23 mouse cellular contexts compared by ENCODE assay signal in the genomic region with DNA sequence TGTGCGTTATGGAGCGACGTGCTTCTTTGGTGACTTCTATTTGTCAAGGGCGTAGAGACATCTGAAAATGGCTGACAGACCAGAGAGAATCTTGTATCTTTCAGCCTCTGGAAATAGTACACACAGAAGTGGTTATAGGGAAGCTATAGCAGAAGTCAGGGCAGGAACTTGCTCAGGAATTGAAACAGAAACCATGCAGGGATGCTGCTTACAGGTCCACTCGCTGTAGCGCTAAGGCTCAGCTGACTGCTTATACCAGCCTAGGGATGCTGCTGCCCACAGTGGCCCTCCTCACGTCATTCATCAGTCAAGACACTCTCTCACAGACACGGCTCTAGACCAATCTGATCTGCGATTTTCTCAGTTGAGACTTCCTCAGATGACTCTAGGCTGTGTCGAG. TPM values are rescaled to one million over a fixed set of nuclear protein-coding genes. Genes with fewer than 3 reads are reported as not detected.
A peak's percentile ranks its signal among the peaks of the same experiment; 100 is the strongest.
DNase-seq lines count a peak whose midpoint lies in the region; ATAC-seq and TF ChIP-seq lines count a peak whose summit lies in the region.
"Had no signal": no experiment of that assay in that cellular context is flagged by ENCODE, and none has a peak within 500 bp of the region (broad histone marks: within the 10 kb centered on the region; RNA-seq: fewer than 3 reads in every experiment).

No protein-coding gene starts in this region.

- no peak for TF ChIP-seq CTCF in liver, postnatal 0 days (IDR thresholded peaks at IDR 0.05; ENCODE audit: low read depth)

- WGBS in liver, postnatal 0 days (ENCODE audit: insufficient replicate concordance) = 82% methylated on average over 10 of the region's 10 CpGs
- WGBS in liver, embryonic 11.5 days = 85% methylated on average over 10 of the region's 10 CpGs

- no peaks in the 10 kb centered on the region for H3K36me3 ChIP-seq in liver, postnatal 0 days (replicated peaks; ENCODE audit: insufficient read depth, low read length)
- H3K36me3 ChIP-seq in liver, embryonic 11.5 days (ENCODE audit: control insufficient read depth, insufficient read depth, low read length) = no peaks in the 10 kb centered on the region
- H3K36me3 ChIP-seq: embryonic facial prominence, embryonic 10.5 days; heart, embryonic 10.5 days; heart, embryonic 15.5 days; hindbrain, embryonic 13.5 days had no signal

- no peaks in the 10 kb centered on the region; the same call in 1 of the 2 replicates for H3K4me1 ChIP-seq in liver, postnatal 0 days (ENCODE audit: insufficient read depth)
- H3K4me1 ChIP-seq in liver, embryonic 11.5 days (replicated peaks; ENCODE audit: control insufficient read depth, insufficient read depth, low read length) = no peaks in the 10 kb centered on the region
- H3K4me1 ChIP-seq: embryonic facial prominence, embryonic 10.5 days; forebrain, embryonic 13.5 days; heart, embryonic 10.5 days; heart, embryonic 15.5 days; hindbrain, embryonic 13.5 days had no signal

- H3K27me3 ChIP-seq in liver, postnatal 0 days (ENCODE audit: insufficient read depth, low read length) = no peaks in the 10 kb centered on the region
- no peaks in the 10 kb centered on the region for H3K27me3 ChIP-seq in liver, embryonic 11.5 days (replicated peaks; ENCODE audit: control insufficient read depth, insufficient read depth, low read length)
- H3K27me3 ChIP-seq: forebrain, embryonic 13.5 days; heart, embryonic 15.5 days; hindbrain, embryonic 13.5 days had no signal

- H3K27ac ChIP-seq in liver, postnatal 0 days (ENCODE audit: low read depth) = no peak overlapping the region
- no peak overlapping the region for H3K27ac ChIP-seq in liver, embryonic 11.5 days (ENCODE audit: low read depth, low read length)
- H3K27ac ChIP-seq: embryonic facial prominence, embryonic 10.5 days; forebrain, embryonic 13.5 days; gastrocnemius, adult 2 months; heart, embryonic 10.5 days; heart, embryonic 15.5 days; hindbrain, embryonic 13.5 days had no signal

- no peaks in the 10 kb centered on the region for H3K9me3 ChIP-seq in liver, postnatal 0 days (ENCODE audit: low read length)
- H3K9me3 ChIP-seq in liver, embryonic 11.5 days (ENCODE audit: control insufficient read depth, low read length) = no peaks in the 10 kb centered on the region
- H3K9me3 ChIP-seq: embryonic facial prominence, embryonic 10.5 days; forebrain, embryonic 13.5 days; heart, embryonic 10.5 days; heart, embryonic 15.5 days; hindbrain, embryonic 13.5 days had no signal

- TF ChIP-seq EP300 in liver, postnatal 0 days (IDR thresholded peaks at IDR 0.05; ENCODE audit: low read depth) = no peak

- H3K4me3 ChIP-seq in liver, postnatal 0 days (ENCODE audit: low read depth, low read length) = no peak overlapping the region
- H3K4me3 ChIP-seq in liver, embryonic 11.5 days (ENCODE audit: low read depth, low read length) = no peak overlapping the region
- H3K4me3 ChIP-seq: embryonic facial prominence, embryonic 10.5 days; forebrain, embryonic 13.5 days; gastrocnemius, adult 2 months; heart, embryonic 10.5 days; heart, embryonic 15.5 days; hindbrain, embryonic 13.5 days had no signal

- no peak overlapping the region for H3K4me2 ChIP-seq in liver, postnatal 0 days (ENCODE audit: low read depth, low read length)
- no peak overlapping the region for H3K4me2 ChIP-seq in liver, embryonic 11.5 days
- H3K4me2 ChIP-seq: forebrain, embryonic 13.5 days; heart, embryonic 15.5 days; hindbrain, embryonic 13.5 days had no signal

- no peak overlapping the region for H3K9ac ChIP-seq in liver, postnatal 0 days (replicated peaks)
- H3K9ac ChIP-seq in liver, embryonic 11.5 days (ENCODE audit: low read depth, low read length) = no peak overlapping the region
- H3K9ac ChIP-seq: forebrain, embryonic 13.5 days; forebrain, postnatal 0 days; heart, embryonic 15.5 days; hindbrain, embryonic 13.5 days had no signal

- 0 out of 2 replicates have a peak, but pooled peaks have one; percentile 15 for ATAC-seq in liver, postnatal 0 days
- ATAC-seq in liver, embryonic 11.5 days (replicated peaks; ENCODE audit: low FRiP score) = no peak
- ATAC-seq in granulocyte monocyte progenitor cell, adult 5-6 weeks (replicated peaks; ENCODE audit: poor library complexity, severe bottlenecking) = peak; percentile 58
- ATAC-seq in monocyte, adult 5-6 weeks (replicated peaks; ENCODE audit: insufficient number of reproducible peaks, low FRiP score, low TSS enrichment, poor library complexity, severe bottlenecking) = peak; percentile 60; the same call in 1 of the 2 replicates
- ATAC-seq: forebrain, embryonic 13.5 days; forebrain, postnatal 0 days had no signal

- DNase-seq in liver, postnatal 0 days = no peak
- DNase-seq in liver, embryonic 11.5 days (ENCODE audit: low spot score) = no peak
- no peak for DNase-seq in frontal cortex, postnatal 14 days (ENCODE audit: low spot score in 2 of 2)
- DNase-seq in adrenal gland, postnatal 14 days = no peak
- DNase-seq: adrenal gland, adult 8-10 months; cerebellum, adult 18-20 months; cerebellum, adult 9-11 months; cerebellum, postnatal 36 days; forebrain, postnatal 0 days; gastrocnemius, adult 2 months; gastrocnemius, postnatal 25 days; heart, adult 18-20 months; heart, postnatal 14 days had no signal

RNA-seq across cellular contexts. Expression of gene Sit1, which starts 13.2 kb away (rescaled TPM):
- 0.53 and 0.94 TPM in 2 replicates for polyA plus RNA-seq in liver, postnatal 0 days (2015; fragmentation: Nextera tagmentation; extraction: Ambion mirVana)
- polyA plus RNA-seq in liver, embryonic 11.5 days (2014; fragmentation: Nextera tagmentation; extraction: Ambion mirVana) = not detected in 2 replicates
- total RNA-seq in granulocyte monocyte progenitor cell, adult 5-6 weeks (2014; fragmentation: Nextera tagmentation) = not detected in 2 replicates
- total RNA-seq in granulocyte monocyte progenitor cell, adult 5-6 weeks (2017) = not detected in 2 replicates
- total RNA-seq in monocyte, adult 5-6 weeks (2017) = 0.49 to 5.0 TPM (median 0.64 TPM) in 3 replicates
- 0.59 and 1.3 TPM in 2 replicates for total RNA-seq in adrenal gland, postnatal 14 days (2021)
- total RNA-seq: adrenal gland, postnatal 4 days; forebrain, postnatal 0 days; gastrocnemius, adult 2 months; gastrocnemius, postnatal 25 days; hematopoietic stem cell, adult 5-6 weeks had no signal
- polyA plus RNA-seq: embryonic facial prominence, embryonic 10.5 days; embryonic facial prominence, embryonic 14.5 days; forebrain, embryonic 13.5 days; forebrain, postnatal 0 days; heart, embryonic 10.5 days; hindbrain, embryonic 13.5 days had no signal

RNA-seq across cellular contexts. Expression of gene Cd72, which starts 15.9 kb away (rescaled TPM):
- polyA plus RNA-seq in liver, postnatal 0 days (2015; fragmentation: Nextera tagmentation; extraction: Ambion mirVana) = 9.9 and 10.4 TPM in 2 replicates
- polyA plus RNA-seq in liver, embryonic 11.5 days (2014; fragmentation: Nextera tagmentation; extraction: Ambion mirVana) = 1.2 and 1.3 TPM in 2 replicates
- total RNA-seq in granulocyte monocyte progenitor cell, adult 5-6 weeks (2014; fragmentation: Nextera tagmentation) = 7.7 and 11.1 TPM in 2 replicates
- 7.0 and 9.1 TPM in 2 replicates for total RNA-seq in granulocyte monocyte progenitor cell, adult 5-6 weeks (2017)
- 76.6 to 146 TPM (median 108 TPM) in 3 replicates for total RNA-seq in monocyte, adult 5-6 weeks (2017)
- total RNA-seq in adrenal gland, postnatal 14 days (2021) = 2.7 and 12.7 TPM in 2 replicates
- total RNA-seq: gastrocnemius, adult 2 months; gastrocnemius, postnatal 25 days had no signal

RNA-seq across cellular contexts. Expression of gene Ccdc107, which starts 22.4 kb away (rescaled TPM):
- 41.1 and 46.0 TPM in 2 replicates for polyA plus RNA-seq in liver, postnatal 0 days (2015; fragmentation: Nextera tagmentation; extraction: Ambion mirVana)
- 60.3 and 60.5 TPM in 2 replicates for polyA plus RNA-seq in liver, embryonic 11.5 days (2014; fragmentation: Nextera tagmentation; extraction: Ambion mirVana)
- 28.2 and 44.7 TPM in 2 replicates for total RNA-seq in granulocyte monocyte progenitor cell, adult 5-6 weeks (2014; fragmentation: Nextera tagmentation)
- total RNA-seq in granulocyte monocyte progenitor cell, adult 5-6 weeks (2017) = 48.0 and 56.1 TPM in 2 replicates
- total RNA-seq in monocyte, adult 5-6 weeks (2017) = 21.2 to 29.5 TPM (median 29.3 TPM) in 3 replicates
- 48.3 and 50.0 TPM in 2 replicates for total RNA-seq in adrenal gland, postnatal 14 days (2021)

RNA-seq across cellular contexts. Expression of gene Tesk1, which starts 28.6 kb away (rescaled TPM):
- polyA plus RNA-seq in liver, postnatal 0 days (2015; fragmentation: Nextera tagmentation; extraction: Ambion mirVana) = 1.2 TPM in 2 replicates
- polyA plus RNA-seq in liver, embryonic 11.5 days (2014; fragmentation: Nextera tagmentation; extraction: Ambion mirVana) = 4.3 TPM in 2 replicates
- 6.9 and 24.2 TPM in 2 replicates for total RNA-seq in granulocyte monocyte progenitor cell, adult 5-6 weeks (2014; fragmentation: Nextera tagmentation)
- 5.9 and 7.4 TPM in 2 replicates for total RNA-seq in granulocyte monocyte progenitor cell, adult 5-6 weeks (2017)
- 12.8 to 21.7 TPM (median 12.9 TPM) in 3 replicates for total RNA-seq in monocyte, adult 5-6 weeks (2017)
- 53.9 and 59.0 TPM in 2 replicates for total RNA-seq in adrenal gland, postnatal 14 days (2021)

RNA-seq across cellular contexts. Expression of gene Arhgef39, which starts 29.2 kb away (rescaled TPM):
- polyA plus RNA-seq in liver, postnatal 0 days (2015; fragmentation: Nextera tagmentation; extraction: Ambion mirVana) = 14.2 and 15.2 TPM in 2 replicates
- 45.1 and 46.1 TPM in 2 replicates for polyA plus RNA-seq in liver, embryonic 11.5 days (2014; fragmentation: Nextera tagmentation; extraction: Ambion mirVana)
- total RNA-seq in granulocyte monocyte progenitor cell, adult 5-6 weeks (2014; fragmentation: Nextera tagmentation) = 52.0 and 55.5 TPM in 2 replicates
- 63.7 and 81.2 TPM in 2 replicates for total RNA-seq in granulocyte monocyte progenitor cell, adult 5-6 weeks (2017)
- total RNA-seq in monocyte, adult 5-6 weeks (2017) = 0.97 to 3.4 TPM (median 2.1 TPM) in 3 replicates
- 5.2 and 6.8 TPM in 2 replicates for total RNA-seq in adrenal gland, postnatal 14 days (2021)
- total RNA-seq: gastrocnemius, adult 2 months had no signal
